Mouse (Mus musculus): Measurements from ENCODE around the gene Slc35e1.

Slc35e1 gene

DNA sequence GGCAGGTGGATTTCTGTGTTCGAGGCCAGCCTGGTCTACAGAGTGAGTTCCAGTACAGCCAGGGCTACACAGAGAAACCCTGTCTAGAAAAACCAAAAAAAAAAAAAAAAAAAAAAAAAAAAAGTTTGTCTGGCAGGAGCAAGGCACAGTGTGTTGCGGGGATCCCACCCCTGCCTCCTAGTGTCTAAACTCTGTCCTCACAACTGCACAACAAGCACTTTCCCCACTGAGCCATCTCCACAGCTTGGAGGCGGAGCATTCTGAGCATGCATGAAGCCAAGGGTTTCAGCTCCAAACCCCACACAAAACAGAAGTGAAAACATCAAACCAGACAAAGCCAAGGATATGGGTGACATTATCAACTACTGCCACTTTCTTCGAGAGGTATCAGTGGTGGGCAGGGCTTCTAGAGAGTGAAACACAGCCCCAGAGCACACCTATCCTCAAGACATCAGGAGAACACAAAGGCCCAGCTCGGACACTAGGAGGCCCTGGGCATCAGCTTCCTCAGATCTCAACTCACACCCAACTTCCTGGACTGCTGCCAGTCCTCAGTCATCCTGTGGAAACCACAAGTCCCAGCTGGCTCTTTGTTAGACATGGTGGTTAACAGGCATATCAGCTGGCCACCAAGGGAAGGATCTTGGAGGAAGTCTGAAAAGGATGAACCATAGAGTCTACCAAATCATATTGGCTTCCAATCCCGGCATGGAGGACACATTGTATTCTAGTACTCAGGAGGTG is 6.8 kb downstream of the Slc35e1 start:
- no peak for DNase-seq

DNA sequence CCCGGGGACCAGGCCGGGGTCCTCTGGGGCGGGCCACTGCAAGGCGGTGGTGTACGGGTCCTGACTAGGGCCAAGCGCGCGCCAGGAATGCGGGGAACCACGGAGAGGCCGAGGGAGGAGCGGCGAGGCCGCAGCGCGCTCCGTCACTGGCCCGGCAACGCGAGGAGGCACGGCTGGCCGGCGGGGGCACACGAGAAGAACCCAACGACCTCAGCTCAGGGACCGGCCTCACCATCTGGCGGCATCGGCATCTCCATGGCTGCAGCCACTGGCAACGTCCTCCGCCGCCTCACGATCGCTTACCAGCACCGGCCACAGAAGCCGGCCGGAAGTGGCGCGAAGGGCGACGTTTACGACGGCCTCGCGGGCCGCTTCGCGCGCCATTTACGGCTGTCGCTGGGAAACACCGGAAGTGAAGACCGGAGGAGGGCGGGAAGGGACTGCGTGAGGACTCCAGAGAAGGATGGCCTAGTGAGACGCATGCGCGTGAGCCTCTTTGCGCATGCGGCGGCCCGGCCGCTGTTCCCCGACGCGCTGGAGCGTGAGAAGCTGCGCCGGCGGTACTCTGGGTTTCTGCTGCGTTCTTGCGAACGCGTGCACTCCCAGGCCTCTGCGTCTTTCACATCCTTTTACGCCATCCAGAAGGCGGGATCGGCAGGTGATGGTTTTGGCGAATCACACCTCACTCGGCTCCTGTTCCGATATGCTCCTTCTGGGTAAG is 17.4 kb downstream of the Slc35e1 start, which contains the start of gene Cherp:
Cherp (minus strand) TSS at position 401 of the 721 bp plus-strand sequence.
- DNase-seq: peak; percentile 98

DNA sequence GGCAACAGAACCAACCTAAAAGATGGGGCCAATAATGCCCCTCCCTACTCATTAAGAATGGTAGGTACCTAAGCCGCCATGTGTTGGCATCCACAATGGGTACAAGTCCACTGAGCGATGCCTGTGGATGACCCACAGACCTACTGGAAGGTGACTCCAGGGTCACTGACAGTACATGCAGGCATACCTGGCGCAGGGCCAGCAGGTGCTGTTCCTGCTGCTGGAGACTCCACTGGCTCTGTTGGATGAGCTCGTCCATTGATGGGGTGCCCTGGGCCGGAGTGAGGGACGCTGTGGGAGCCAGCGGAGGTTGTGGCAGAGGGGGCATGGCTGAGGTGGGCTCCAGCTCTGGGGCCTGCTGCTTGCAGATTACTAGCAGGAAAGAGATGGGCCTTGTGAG is 21.7 kb downstream of the Slc35e1 start:
- DNase-seq: no peak

DNA sequence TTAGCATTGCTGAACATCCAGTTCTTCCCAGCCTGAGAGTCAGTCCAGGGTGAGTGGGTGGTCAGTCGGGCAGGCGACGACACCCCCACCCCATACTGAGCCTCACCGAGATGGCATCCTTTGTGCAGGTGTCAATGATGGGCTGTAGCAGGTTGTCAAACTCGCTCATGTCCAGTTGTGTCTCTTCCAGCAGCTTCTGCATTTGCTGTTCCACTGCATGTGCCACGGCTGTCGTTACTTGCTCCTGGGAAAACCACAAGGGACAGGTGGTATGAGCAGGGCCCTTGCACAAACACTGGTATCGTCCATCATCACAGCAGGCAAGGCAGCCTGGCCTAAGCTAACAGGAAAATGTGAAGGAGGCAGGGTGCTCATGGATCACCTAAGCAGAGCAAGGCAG is 22.4 kb downstream of the Slc35e1 start:
- DNase-seq: no peak

DNA sequence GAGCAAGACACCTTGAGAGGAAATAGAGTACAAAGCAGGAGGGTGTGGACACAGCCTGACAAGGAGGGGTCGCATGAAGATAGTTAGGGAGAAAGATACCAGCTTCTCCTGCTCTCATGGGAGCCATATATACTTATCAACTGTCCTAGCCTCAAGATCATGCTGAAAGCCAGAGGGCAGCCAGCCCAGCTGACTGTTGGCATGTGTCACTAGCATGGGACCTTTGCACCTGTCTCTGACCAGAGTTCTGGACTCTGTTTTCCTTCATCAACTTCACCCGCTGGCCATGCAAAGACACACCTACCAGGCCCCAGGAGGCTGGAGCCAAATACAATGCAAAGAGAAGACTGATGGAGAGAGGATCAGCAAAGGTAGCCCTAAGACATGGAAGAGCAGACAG is 23.2 kb downstream of the Slc35e1 start:
- no peak for DNase-seq

DNA sequence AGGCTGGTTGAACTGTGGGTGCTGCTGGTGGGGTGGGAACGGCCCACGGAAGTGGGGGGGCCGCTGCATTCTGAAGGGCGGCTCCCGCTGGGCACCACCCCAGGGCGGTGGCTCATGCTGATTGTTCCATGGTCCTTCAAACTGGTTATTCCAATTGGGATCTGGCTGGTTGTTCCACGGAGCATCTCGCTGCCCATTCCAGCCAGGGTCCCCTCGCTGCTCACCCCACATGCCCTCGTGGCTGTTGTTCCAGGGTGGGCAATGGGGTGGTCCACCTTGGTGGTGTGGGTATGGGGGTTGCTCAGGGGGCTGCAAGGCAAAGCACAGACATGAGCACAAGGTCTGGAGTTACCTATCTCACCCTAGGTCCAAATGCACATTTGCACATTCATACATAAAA is 28.2 kb downstream of the Slc35e1 start:
- DNase-seq: no peak

DNA sequence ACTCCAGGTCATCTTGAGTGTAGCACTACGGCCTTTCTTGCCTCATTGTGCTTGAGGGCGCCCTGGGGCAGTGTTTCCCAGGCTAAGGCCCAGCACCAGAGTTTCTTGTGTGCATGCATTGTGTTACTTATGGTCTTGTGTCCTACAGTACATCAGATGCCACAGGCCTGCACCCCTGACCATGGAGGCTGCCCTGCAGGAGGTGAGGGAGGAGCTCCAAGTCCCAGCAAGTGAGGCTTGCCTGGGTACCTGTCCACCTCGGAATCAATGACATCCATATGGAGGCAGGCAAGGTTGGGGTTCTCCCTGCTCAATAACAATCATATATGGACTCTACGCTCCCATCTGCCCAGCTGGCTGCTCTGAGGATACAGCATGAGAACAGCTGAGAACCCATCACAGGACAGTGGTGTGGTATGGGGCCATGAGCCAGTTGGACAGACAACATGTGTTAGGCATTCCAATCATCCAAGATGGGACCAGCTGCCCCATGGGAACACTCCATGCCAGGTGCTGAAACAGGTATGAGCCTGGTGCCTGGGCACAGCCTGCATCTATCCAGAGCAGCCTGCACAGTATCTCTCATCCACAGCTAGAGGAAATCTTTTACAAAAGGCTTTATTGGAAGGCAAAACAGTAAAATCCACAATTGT is 32.4 kb downstream of the Slc35e1 start:
- no peak for DNase-seq

DNA sequence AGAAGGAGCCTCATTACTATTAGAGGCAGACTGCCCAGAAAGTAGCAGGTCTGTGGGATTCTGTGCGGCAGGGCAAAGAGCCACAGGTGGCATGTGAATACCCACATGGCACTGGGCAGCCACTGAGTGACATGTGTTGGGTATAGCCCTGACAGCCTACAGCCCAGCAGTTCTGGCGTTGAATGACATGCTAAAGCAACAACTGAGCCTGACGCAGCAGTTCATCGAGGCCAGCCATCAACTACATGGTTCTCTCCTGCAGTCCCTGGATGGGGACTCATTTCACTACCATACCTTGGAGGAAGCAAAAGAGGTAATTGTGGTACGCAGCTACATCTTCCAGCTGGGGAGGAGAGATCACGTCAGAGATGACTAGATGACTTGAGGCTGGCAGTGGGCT is 34.0 kb downstream of the Slc35e1 start:
- DNase-seq: no peak

DNA sequence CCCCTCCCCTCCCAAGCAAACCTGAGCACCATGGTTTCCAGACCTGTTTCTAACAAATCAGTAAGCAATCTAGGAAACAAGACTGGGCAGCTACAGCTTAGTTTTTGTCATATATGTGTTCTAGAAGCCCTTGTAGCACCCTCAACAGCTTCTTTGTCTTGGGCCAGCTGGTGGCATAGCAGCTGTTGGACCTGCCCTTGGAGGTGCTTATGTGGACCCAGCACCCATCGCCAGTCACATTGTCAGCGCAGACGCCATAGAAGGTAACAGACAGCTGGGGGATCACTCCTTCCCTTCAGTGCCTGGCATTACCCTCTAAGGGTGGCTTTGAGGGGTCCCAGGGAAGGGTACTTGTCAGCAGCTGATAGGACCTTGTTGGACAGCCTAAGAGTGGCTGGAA is 34.6 kb downstream of the Slc35e1 start:
- no peak for DNase-seq

DNA sequence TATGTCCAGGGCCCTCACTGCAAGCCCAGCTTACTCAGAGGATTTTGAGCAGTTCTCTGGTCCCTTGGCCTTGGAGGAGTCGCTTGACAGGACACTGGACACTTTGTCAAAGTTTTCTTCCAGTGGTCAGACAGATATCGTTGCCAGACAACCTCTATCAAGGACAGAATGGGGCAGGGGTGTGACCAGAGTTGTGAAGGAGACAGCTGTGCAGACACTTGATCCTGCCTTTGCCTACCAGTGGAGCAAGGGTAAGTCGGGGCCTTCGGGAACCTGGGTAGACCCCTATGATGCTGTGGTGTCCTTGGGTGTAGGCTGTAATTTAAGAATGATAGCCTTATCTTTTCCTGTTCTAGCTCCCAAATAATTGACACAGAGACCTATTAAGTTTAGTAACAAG is 37.1 kb downstream of the Slc35e1 start:
- DNase-seq: no peak

DNA sequence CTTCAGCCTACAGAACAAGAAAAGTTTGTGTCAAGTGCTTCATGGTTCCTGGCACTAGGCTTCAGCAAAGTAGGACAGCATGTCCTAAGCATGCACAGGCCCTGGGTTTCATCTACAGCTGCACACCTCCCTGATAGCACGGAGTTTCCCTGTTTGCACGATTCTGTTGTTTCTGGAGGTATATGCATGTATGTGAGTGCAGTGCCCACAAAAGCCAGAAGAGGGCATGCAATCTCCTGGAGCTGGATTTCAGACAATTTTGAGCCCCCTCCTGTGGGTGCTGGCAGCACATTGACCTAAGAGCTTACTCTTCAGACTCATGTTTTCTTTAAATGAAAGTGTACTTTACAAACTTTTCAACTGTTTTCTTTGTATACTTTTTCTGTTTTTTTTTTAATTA is 38.5 kb downstream of the Slc35e1 start:
- DNase-seq: no peak

DNA sequence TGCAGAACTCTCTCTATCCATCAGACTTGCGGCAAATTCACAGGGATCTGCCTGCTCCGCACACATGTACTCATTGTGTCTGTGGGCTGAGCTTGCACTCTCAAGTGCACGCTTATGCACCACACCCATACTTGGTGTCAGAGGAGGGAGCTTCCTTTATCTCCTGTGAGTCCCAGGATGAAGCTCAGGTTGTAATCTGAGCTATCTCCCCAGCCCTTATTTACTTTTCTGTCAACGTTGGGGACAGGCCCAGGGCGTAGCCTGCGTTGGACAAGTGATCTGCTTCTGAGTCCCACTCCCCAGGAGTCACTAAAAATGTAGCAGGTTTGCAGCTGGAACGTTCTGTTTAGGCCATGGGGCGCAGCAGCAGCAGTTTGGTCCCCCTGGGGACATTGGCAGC is 40.9 kb downstream of the Slc35e1 start:
- no peak for DNase-seq

DNA sequence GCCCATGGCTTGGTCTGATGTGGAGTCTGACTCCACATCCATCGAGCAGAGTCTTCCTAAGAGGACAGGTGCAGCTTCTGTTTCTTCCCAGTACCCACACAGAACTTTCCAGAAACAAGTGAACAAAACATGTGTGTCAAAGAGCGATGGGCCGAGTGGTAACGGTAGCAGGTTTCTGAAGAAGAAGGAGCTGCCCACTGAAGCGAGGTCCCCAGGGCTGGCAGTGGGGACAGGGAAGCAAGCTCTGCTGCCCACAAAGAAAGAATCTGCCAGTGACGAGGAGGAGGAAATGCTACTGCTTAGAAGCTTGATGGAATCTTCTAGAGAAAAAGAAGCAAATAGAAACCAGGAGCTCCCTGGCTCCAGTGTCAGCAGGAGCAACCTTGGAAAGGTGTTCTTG is 47.3 kb downstream of the Slc35e1 start:
- no peak for DNase-seq

DNA sequence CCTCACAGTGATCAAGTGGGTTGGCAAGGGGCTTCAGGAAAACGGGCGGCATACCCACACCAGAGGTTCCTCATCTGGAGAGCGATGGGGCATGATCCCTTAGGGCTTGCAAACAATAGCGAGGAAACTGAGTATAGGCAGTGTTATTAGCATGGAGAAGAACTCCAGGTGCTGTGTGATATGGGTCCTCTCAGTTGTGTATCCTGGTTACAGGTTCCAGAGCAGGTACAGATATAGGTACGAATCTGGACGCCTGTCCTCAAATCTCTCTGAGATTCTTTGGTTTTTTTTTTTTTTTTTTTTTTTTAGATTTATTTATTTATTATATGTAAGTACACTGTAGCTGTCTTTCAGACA is 48.4 kb downstream of the Slc35e1 start:
- no peak for DNase-seq

DNA sequence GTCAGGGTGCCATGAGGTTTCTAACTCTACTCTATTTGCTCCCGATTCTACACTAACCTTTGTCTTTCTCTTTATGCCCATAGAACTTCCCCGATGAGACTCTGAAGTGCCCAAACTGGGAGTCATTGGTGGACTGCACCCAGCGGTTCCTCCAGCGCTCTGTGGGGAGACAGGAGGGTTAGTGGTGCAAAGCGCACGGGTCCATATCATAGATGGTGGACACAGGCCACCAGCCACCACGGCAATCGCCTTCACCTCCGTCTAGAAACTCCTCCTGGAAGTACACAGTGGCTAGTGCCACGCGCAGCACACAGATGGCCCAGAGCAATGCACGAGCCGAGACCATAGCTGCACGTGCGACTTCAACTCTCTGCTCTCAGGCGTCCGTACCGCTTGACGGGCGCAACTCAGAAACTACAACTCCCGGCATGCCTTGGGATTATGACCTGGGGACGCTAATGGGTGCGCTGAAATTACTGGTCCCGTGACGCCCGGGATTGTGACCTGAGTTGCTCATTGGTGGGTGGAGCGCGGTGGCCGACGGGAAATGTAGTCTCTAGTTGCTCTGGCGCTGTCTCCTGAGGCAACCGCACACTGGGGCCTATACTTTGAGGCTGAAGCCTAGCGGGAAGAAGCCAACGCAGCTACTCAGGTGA is 48.9 kb downstream of the Slc35e1 start, which contains the start of the genes Calr3 and 1700030K09Rik:
Calr3 (minus strand) TSS at position 533 of the 656 bp plus-strand sequence.
1700030K09Rik (plus strand) TSS at position 543 of the 656 bp plus-strand sequence.
- peak; percentile 99 for DNase-seq

DNA sequence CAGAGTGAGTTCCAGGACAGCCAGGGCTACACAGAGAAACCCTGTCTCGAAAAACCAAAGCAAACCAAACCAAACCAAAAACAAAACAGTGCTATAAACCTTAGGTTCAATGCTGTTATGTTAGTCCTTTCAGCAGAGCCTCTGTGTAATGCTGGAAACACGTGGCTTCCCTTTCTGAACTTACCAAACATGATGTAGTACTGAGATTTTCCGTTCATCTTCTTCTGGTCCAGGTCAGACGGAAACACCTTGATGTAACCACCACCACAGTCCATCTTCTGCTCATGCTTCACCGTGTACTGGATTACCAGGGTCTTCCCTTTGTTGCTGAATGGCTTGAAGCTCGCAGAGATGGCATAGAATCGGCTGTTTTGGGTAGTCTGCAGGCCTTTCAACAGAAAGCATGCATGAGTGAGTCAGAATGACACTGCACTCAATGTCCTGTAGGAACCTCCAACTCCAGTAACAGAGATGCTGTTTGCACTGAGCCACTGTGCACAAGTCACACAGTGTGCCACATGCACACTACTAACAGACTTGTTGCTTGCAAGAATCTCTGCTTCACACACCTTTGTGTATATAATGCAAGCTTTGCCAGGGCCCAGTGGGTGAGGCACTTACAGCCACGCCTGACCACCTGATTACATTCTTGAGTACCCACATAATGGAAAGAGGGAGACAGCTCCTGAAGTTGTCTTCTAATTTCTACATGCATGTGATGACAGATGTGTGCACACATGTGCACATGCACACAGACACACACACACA is 54.0 kb downstream of the Slc35e1 start:
- DNase-seq: no peak

DNA sequence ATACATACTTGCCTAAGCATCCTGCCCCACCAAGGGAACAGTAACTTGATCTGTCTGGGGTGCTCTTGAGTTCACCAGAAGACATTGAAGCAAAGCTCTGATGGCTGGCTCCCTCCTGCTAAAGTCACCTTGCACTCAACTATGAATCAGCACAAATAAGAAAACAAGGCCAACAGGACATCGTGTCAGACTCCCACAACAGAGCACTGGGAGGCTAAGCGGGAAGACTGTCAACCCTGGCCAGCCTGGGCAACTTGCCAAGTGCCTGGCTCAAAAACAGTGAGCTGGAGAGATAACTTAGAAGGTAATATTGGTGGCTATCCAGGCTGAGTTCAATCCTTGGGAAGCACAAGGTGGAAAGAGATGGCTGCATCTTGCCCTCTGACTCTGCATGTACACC is 57.5 kb downstream of the Slc35e1 start:
- no peak for DNase-seq

All from right cerebral cortex, adult 18-20 months (tissue).